Mouse (Mus musculus): Measurements from ENCODE around the gene Gdpd3. TPM values are rescaled to one million over a fixed set of nuclear protein-coding genes. Genes with fewer than 3 reads are reported as not detected.

The Gdpd3 gene
- polyA plus RNA-seq, 1 experiment from 2014 or later: 1.4 TPM

DNA sequence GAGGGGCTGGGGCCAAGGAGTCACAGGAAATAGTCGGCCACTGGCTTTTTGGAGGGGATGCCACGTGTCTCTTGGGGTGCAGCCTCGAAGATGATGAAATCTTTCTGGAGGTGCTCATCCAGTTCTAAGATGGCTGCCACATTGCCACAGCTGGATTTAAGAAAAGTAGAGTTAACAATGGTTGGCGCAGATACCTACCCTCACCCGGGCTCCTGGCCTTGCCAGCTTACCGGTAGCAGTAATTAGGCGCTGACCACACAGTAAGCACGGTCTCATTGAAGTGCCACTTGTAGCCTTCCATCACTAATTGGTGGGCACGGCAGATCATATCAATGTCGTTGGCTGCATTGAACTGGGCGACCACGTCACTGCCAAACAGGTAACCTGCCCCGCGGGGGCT lies 20.0 kb downstream of the Gdpd3 start:
- ATAC-seq (replicated peaks; ENCODE audit: insufficient number of reproducible peaks, low FRiP score, low TSS enrichment): no peak
- Histone ChIP-seq H3K27ac (ENCODE audit: low read depth, low read length) (no peak overlapping the region), H3K4me1 (ENCODE audit: control insufficient read depth, insufficient read depth, low read length) (peaks cover 12% of the 10 kb centered on the region), H3K36me3 (ENCODE audit: control insufficient read depth, insufficient read depth, low read length) (peaks cover 47% of the 10 kb centered on the region), H3K4me3 (ENCODE audit: low read depth, low read length) (no peak overlapping the region), H3K9ac (ENCODE audit: low read depth, low read length) (no peak overlapping the region), H3K9me3 (replicated peaks; ENCODE audit: control insufficient read depth, low read length) (no peaks in the 10 kb centered on the region), H3K4me2 (no peak overlapping the region), H3K27me3 (ENCODE audit: control insufficient read depth, insufficient read depth, low read length) (no peaks in the 10 kb centered on the region)
- 90% methylated on average over 14 of the region's 14 CpGs for WGBS (ENCODE audit: insufficient replicate concordance)

DNA sequence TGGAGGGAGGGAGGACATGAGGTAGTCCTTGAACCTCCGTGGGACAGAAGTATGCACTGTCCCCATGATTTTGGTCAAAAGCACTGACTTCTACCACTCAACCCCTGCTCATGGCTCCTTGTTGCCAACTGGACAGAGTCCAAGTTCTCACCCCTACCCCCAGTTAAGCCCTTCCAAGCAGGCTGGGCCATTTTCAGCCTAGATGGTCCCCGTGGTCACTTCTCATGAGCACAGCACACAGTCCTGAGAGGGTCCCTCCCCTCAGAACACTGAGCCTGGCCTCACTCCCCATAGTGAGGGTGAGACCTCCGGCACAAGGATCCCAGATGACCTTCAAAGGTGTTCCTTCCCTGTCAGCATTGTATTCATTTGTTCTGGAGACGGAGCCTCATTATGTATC lies 23.0 kb downstream of the Gdpd3 start:
- Histone ChIP-seq H3K9me3 (replicated peaks; ENCODE audit: control insufficient read depth, low read length) (no peaks in the 10 kb centered on the region), H3K27me3 (ENCODE audit: control insufficient read depth, insufficient read depth, low read length) (no peaks in the 10 kb centered on the region), H3K4me3 (ENCODE audit: low read depth, low read length) (no peak overlapping the region), H3K9ac (ENCODE audit: low read depth, low read length) (no peak overlapping the region), H3K4me2 (no peak overlapping the region), H3K36me3 (ENCODE audit: control insufficient read depth, insufficient read depth, low read length) (peaks cover 47% of the 10 kb centered on the region), H3K4me1 (ENCODE audit: control insufficient read depth, insufficient read depth, low read length) (peaks cover 4% of the 10 kb centered on the region), H3K27ac (ENCODE audit: low read depth, low read length) (no peak overlapping the region)
- no peak for ATAC-seq (replicated peaks; ENCODE audit: insufficient number of reproducible peaks, low FRiP score, low TSS enrichment)
- WGBS (ENCODE audit: insufficient replicate concordance): 88% methylated on average over 4 of the region's 4 CpGs

DNA sequence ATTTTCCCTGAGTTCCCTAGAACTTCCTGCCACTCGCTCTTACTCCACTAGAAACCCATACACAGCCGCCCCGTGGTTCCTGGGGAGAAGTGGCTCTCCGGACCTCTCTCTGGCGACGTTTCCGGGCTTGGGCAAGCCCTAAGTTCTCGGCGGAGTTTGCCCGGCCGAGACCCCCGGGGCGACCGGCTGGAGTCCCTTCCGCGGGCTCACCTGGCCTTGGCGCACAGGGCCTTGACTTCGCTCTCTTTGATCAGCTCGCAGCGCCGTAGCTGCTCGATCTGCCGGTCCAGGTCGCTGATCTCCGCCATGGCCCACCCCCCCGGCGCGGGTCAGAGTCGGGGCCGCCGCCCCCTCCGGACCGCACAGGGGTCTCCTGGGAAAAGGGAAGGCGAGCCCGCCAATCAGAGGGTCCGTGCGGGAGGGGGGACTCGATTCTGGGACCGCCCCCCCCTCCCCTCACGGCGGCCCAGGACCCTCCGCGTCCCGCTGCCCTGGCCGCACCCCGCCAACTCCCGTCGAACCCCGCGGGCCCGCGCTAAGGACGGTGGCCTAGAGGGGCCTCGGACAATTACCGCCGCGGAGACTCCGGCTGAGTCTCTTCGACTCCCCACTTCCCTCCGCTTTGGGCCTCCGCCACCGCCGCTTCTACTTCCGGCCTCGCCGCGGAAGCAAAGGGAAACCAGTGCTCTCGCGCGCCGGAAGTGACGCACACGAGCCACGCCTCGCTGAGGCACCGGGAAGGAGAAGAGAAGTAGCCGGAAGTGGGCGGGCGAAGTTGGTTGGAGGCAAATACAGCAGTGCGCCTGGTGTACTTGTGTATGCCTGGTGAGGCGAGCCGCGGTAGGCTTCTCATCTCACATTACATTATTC lies 26.0 kb downstream of the Gdpd3 start, which contains the start of gene Ppp4c:
Gene Ppp4c (minus strand): TSS at position 646 of the 870 bp plus-strand sequence.
- H3K36me3 ChIP-seq (ENCODE audit: control insufficient read depth, insufficient read depth, low read length): peaks cover 45% of the 10 kb centered on the region
- no peaks in the 10 kb centered on the region for H3K27me3 ChIP-seq (ENCODE audit: control insufficient read depth, insufficient read depth, low read length)
- H3K9ac ChIP-seq (ENCODE audit: low read depth, low read length): peak within 1 kb of the TSS; percentile 92
- WGBS (ENCODE audit: insufficient replicate concordance): under 1% methylated on average over 80 of the region's 83 CpGs
- H3K4me2 ChIP-seq: peak within 1 kb of the TSS; percentile 80
- H3K4me3 ChIP-seq (ENCODE audit: low read depth, low read length): peak within 1 kb of the TSS; percentile 76
- H3K9me3 ChIP-seq (replicated peaks; ENCODE audit: control insufficient read depth, low read length): no peaks in the 10 kb centered on the region
- H3K27ac ChIP-seq (ENCODE audit: low read depth, low read length): peak within 1 kb of the TSS; percentile 98
- peak; percentile 85 for ATAC-seq (replicated peaks; ENCODE audit: insufficient number of reproducible peaks, low FRiP score, low TSS enrichment)
- peaks cover 15% of the 10 kb centered on the region for H3K4me1 ChIP-seq (ENCODE audit: control insufficient read depth, insufficient read depth, low read length)

DNA sequence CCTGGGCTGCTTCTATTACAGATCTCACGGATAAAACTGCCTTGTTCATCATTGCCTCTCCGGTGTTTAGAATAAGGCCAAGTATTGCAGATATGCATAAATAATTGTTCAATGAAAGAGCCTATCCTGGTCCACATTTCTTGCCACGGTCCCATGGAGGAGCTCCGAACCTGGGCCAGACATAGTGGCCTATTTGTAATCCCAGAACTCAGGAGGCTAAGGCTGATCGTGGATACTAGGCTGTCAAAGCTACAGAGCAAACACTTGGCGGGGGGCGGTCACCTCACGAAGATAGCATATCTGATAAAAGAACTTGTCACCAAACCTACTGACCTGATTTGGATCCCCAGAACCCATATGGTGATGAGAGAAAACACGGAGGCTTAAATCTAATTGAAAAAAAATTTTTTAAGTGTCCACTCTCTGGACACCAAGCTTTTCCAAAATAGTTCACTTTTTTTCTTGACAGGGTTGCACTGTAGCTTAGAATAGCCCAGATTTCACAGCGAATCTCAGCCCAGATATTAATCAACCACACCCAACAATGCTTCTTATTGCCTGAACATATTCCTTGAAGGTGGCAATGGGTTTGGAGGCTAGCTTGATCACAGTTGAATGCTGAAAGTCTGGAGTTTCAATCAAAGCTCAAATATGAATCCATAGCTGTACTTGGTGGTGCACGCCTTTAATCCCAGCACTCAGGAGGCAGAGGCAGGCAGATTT lies 26.7 kb downstream of the Gdpd3 start:
- Histone ChIP-seq H3K27ac (ENCODE audit: low read depth, low read length) (peak overlapping the region; percentile 98), H3K4me1 (ENCODE audit: control insufficient read depth, insufficient read depth, low read length) (peaks cover 18% of the 10 kb centered on the region), H3K36me3 (ENCODE audit: control insufficient read depth, insufficient read depth, low read length) (peaks cover 40% of the 10 kb centered on the region)

DNA sequence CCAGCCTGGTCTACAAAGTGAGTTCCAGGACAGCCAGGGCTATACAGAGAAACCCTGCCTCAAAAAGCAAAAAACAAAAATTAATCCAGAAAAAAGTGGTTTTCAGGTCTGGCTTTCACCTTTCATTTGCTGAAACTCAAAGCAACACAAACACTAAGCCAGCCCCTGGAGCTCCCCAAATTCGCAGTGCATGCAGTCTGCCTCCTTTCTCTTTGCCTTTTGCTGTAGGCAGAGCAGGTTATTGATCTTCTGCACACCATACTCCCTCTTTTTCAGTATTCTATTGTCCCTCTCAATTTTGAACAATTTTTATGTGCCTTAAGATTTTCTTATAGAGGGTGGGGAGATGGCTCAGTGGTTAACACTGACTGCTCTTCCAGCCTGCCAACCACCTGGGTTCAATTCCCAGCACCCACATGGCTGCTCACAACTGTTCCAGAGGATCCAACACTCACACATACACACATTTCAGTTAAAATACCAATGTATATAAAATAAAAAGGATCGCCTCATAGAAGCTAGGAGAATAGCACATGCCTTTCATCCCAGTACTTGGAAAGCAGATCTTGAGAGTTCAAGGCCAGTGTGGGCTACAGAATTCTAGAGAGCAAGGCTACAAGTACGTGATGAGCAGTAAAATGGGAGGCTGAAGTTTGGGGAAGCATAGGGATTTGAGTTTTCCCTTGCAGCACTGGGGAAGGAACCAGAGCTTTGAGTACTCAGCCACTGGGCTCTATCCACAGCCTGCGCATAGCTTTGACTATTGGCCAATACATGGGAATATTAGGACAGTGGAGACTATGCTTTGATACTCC lies 27.5 kb downstream of the Gdpd3 start:
- ATAC-seq (replicated peaks; ENCODE audit: insufficient number of reproducible peaks, low FRiP score, low TSS enrichment): no peak
- no peak overlapping the region for H3K27ac ChIP-seq (ENCODE audit: low read depth, low read length)
- no peaks in the 10 kb centered on the region for H3K27me3 ChIP-seq (ENCODE audit: control insufficient read depth, insufficient read depth, low read length)
- no peaks in the 10 kb centered on the region for H3K9me3 ChIP-seq (replicated peaks; ENCODE audit: control insufficient read depth, low read length)
- peaks cover 18% of the 10 kb centered on the region for H3K4me1 ChIP-seq (ENCODE audit: control insufficient read depth, insufficient read depth, low read length)
- 71% methylated on average over 4 of the region's 4 CpGs for WGBS (ENCODE audit: insufficient replicate concordance)
- H3K36me3 ChIP-seq (ENCODE audit: control insufficient read depth, insufficient read depth, low read length): peaks cover 32% of the 10 kb centered on the region
- H3K4me3 ChIP-seq (ENCODE audit: low read depth, low read length): no peak overlapping the region
- peak overlapping the region; percentile 80; the same call in 1 of the 2 replicates for H3K4me2 ChIP-seq
- H3K9ac ChIP-seq (ENCODE audit: low read depth, low read length): no peak overlapping the region; the same call in 1 of the 2 replicates

More for the DNA sequence above, 26.7 kb downstream of the Gdpd3 start:
- Histone ChIP-seq H3K4me3 (ENCODE audit: low read depth, low read length) (peak overlapping the region; percentile 76), H3K4me2 (peak overlapping the region; percentile 80), H3K9ac (ENCODE audit: low read depth, low read length) (peak overlapping the region; percentile 70), H3K27me3 (ENCODE audit: control insufficient read depth, insufficient read depth, low read length) (no peaks in the 10 kb centered on the region), H3K9me3 (replicated peaks; ENCODE audit: control insufficient read depth, low read length) (no peaks in the 10 kb centered on the region)
- WGBS (ENCODE audit: insufficient replicate concordance): 20% methylated on average over 11 of the region's 11 CpGs
- ATAC-seq (replicated peaks; ENCODE audit: insufficient number of reproducible peaks, low FRiP score, low TSS enrichment): no peak

DNA sequence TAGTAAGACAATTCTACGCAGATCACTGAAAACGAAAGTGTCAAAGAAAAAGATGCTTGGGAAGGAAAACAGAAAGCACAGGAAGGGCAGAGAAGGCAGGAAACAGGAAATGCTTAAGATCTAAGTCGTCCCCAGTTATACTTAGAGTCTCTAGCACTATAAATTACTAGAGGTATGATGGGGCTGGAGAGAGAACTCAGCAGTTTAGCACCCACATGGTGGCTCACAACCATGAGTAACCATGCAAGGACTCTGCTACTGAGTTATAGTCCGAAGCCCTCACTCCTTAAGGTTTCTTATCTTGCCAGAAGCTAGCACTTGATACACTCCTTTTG lies 28.1 kb downstream of the Gdpd3 start:
- peaks cover 18% of the 10 kb centered on the region for H3K4me1 ChIP-seq (ENCODE audit: control insufficient read depth, insufficient read depth, low read length)
- peaks cover 28% of the 10 kb centered on the region for H3K36me3 ChIP-seq (ENCODE audit: control insufficient read depth, insufficient read depth, low read length)
- 55% methylated on average over 4 of the region's 4 CpGs for WGBS (ENCODE audit: insufficient replicate concordance)
- H3K9me3 ChIP-seq (replicated peaks; ENCODE audit: control insufficient read depth, low read length): no peaks in the 10 kb centered on the region
- no peak overlapping the region for H3K4me2 ChIP-seq
- no peak for ATAC-seq (replicated peaks; ENCODE audit: insufficient number of reproducible peaks, low FRiP score, low TSS enrichment)
- no peak overlapping the region for H3K9ac ChIP-seq (ENCODE audit: low read depth, low read length)
- H3K27ac ChIP-seq (ENCODE audit: low read depth, low read length): no peak overlapping the region
- no peaks in the 10 kb centered on the region for H3K27me3 ChIP-seq (ENCODE audit: control insufficient read depth, insufficient read depth, low read length)
- H3K4me3 ChIP-seq (ENCODE audit: low read depth, low read length): no peak overlapping the region

DNA sequence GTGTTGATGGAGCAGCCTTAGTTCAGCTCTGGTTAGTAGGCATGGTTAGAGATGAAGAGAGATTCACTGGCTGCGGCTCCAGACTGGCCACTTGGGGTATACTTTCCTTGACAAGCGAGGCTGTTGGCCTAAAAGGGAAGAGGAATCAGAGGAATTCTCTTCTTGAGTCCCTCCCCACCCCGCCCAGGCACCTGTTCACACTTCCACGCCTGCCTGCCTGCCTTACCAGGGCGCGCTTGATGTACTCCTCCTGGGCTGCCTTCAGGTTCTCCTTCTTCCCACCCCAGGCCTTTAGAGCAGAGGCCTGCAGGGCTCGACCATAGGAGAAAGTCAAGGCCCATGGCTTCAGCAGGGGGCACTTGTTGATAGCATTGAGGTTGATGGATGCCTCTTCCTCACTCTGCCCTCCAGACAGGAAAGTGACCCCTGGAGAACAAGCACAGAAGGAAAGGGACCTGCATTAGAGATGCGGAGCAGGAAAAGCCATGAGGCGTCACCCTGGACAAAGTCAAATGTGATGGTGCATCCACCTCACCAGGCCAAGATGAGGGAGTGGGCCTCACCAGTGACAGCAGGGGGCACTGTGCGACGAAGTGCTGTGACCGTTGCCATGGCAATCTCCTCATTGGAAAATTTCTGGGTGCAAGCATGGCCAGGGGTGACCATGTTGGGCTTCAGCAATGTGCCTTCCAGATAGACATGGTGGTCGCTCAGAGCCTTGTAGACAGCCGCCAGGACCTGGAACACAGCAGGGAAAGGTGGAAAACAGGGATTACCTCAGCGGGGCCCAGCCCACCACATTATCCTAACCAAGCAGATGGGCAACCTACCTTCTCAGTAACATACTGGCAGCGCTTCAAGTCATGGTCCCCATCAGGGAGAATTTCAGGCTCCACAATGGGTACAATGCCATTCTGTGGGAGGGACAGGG lies 29.5 kb downstream of the Gdpd3 start:
- H3K9ac ChIP-seq (ENCODE audit: low read depth, low read length): no peak overlapping the region
- peak overlapping the region; percentile 22; the same call in 1 of the 2 replicates for H3K27ac ChIP-seq (ENCODE audit: low read depth, low read length)
- peak overlapping the region; percentile 77 for H3K4me2 ChIP-seq
- H3K27me3 ChIP-seq (ENCODE audit: control insufficient read depth, insufficient read depth, low read length): no peaks in the 10 kb centered on the region
- H3K4me1 ChIP-seq (ENCODE audit: control insufficient read depth, insufficient read depth, low read length): peaks cover 27% of the 10 kb centered on the region
- 79% methylated on average over 16 of the region's 16 CpGs for WGBS (ENCODE audit: insufficient replicate concordance)
- peak overlapping the region; percentile 5; the same call in 1 of the 2 replicates for H3K4me3 ChIP-seq (ENCODE audit: low read depth, low read length)
- no peaks in the 10 kb centered on the region for H3K9me3 ChIP-seq (replicated peaks; ENCODE audit: control insufficient read depth, low read length)
- peaks cover 22% of the 10 kb centered on the region for H3K36me3 ChIP-seq (ENCODE audit: control insufficient read depth, insufficient read depth, low read length)
- no peak for ATAC-seq (replicated peaks; ENCODE audit: insufficient number of reproducible peaks, low FRiP score, low TSS enrichment)

Measured in heart, embryonic 11.5 days (tissue).